Mouse (Mus musculus): Measurements from ENCODE around the gene Tmem262.

Gene Tmem262

GRCm38 (mm10) chr19:6061641-6062302, 18.1 kb upstream of the Tmem262 start:
- peak; percentile 58 for DNase-seq

DNA sequence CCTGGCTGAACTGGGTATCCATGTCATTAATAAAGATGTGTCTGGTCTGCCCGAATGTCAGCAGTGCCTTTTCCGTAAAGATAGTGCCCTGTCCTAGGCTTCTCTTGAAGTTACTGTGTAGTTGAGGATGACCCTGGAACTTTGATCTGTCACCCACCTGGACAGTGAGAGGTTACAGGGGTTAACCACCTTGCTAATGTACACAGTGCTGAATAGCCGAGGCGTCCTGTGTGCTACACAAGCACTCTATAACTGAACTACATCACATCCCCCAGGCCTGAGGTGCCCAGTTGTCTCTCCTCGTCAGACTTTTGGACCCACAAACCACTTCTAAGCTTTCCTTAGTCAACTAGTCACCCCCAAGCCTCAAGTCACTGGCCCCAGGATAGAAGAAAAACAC, 17.4 kb upstream of the Tmem262 start:
- no peak for DNase-seq

DNA sequence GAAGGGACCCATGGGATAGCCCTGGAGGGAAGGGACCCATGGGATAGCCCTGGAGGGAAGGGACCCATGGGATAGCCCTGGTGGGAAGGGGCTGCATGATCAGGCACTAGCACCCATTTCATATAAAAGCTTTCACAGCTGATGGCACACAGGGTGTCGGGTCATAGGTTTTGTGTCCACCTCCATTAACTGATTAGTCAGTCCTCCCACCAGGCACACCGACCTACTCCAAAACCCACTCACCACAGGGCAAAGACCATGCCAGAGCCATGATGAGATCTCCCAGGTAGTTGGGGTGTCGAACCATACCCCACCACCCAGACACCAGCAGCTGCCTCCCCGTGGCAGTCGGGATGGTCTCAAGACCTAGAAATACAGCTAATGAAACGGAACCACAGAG, 16.8 kb upstream of the Tmem262 start:
- no peak for DNase-seq

DNA sequence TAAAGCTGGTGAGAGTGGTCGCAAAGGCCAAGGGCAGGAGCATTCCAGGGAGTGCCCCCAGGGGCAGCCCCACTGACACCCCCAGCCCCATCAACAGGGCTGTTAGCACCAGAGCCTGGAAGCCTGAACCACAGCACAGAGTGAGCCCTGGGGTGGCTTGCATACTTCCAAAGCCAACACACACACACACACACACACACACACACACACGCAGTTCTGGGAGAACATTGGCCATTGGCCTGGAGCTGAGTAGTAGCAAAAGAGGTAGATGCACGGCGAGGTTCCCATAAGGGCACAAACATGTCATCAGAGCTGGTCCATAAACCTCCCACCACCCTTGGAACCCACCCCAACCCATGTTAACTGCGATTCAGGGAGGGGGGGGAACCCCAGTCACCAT, 13.3 kb upstream of the Tmem262 start:
- no peak for DNase-seq

- peak; percentile 87 for DNase-seq
Measured at GRCm38 (mm10) chr19:6067011-6067723, 12.7 kb upstream of the Tmem262 start.

GRCm38 (mm10) chr19:6067724-6068415, 12.0 kb upstream of the Tmem262 start, which contains the start of gene Tm7sf2:
Gene Tm7sf2 (minus strand): TSS chr19:6068373.
- peak; percentile 94 for DNase-seq

DNA sequence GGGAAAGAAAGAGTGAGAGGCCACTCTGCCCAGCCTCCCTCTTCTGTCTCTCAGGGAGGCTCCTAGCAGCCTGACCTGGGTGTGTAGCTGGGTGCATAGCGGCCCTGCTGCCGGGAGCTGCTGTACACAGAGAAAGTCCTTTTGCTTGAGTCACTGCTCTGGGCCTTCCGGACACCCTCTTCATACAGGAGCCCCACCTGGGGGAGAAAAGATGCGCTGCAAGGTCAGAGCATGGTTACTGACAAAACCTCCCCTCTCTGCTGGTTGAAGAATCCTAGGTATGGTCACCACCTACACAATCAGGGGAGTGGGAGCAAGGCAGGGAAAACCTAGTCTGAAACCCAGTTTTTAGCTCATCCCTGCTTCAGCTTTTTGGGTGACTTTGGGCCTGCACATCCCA, 10.9 kb upstream of the Tmem262 start:
- no peak for DNase-seq

DNA sequence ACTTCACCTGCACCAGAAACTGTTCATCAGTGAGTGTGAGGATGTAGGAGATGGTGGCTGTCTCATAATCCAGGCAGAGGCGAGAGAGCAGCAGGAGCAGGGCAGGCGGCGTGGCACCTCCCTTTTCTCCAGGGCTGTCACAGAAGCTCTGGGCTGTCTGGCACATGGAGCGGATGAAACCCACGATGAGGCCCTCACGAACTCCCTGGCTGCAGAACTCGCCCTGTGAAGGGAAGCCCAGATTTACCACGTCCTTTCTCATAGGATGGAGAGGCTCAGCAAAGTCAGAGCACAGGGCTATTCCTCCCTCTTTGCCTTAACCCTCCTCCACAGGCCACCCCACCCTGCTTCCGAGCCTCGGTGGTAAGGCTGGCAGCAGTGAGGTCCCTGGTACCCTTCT, 10.0 kb upstream of the Tmem262 start:
- no peak for DNase-seq

DNA sequence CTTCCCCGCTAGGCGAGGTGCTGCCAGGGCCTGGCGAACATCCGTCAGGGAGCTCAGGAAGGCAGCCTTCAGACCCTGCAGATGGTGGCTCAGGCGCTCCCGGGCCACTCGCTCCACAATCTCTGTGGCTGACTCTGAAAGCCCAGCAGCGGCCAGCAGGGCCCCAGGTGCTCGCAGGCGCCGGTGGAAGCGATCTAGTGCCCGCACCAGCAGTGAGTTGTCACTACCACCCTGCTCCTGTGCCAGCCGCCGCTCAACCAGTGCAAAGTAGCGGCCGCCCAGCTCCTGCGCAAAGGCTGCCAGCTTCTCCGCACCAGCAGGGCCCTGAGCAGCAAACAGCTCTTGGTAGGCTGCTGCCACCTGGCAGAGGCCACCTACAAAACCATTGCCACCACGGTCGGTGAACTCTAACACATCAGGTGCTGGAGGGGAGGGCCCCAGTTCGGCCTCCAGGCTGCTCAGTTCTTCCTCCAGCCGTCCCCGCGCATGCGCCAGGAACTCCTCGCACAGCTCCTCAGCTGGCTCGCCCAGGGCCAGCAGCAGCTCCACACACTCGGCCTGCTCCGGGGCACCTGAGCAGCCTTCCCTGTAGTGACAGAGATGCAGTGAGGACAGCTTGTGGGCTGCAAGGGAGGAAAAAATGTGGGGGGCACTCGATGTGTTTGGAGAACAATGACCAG, 9.1 kb upstream of the Tmem262 start:
- no peak for DNase-seq

DNA sequence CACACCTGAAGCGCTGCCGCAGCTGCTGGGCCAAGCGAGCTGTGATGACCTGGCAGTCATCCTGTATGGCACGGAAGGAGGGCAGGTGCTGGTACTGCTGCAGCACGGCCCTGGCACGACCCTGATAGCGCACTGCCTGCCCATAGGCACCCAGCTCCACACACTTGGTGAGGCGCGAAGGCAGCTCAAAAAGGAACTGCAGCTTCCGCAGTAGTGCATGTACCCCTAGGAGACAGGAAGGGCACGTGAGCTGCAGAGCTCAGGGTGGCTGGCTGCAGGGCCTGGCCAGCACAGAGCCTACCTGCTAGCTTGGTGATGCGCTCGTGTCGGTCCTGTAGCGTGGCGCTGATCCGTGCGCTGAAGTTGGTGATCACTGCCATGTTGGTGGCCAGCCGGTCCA, 8.6 kb upstream of the Tmem262 start:
- no peak for DNase-seq

DNA sequence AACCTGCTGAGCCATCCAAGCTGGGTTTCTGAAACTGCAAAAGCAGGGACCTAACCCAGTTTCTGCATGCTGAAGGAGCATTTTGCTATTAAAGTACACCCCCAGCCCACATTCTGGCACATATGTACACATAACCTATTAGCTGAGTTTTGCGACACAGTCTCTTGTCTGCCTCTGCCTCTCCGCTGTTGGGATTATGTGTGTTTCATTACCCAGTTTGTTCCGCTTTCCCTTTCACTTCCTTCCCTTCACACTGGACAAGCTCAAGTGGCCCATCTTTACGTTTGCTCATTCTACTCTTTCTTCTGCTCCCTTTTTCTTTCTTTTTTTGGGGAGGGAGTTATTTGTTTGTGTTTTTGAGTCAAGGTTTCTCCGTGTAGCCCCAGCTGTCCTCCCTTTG, 5.9 kb upstream of the Tmem262 start:
- no peak for DNase-seq

DNA sequence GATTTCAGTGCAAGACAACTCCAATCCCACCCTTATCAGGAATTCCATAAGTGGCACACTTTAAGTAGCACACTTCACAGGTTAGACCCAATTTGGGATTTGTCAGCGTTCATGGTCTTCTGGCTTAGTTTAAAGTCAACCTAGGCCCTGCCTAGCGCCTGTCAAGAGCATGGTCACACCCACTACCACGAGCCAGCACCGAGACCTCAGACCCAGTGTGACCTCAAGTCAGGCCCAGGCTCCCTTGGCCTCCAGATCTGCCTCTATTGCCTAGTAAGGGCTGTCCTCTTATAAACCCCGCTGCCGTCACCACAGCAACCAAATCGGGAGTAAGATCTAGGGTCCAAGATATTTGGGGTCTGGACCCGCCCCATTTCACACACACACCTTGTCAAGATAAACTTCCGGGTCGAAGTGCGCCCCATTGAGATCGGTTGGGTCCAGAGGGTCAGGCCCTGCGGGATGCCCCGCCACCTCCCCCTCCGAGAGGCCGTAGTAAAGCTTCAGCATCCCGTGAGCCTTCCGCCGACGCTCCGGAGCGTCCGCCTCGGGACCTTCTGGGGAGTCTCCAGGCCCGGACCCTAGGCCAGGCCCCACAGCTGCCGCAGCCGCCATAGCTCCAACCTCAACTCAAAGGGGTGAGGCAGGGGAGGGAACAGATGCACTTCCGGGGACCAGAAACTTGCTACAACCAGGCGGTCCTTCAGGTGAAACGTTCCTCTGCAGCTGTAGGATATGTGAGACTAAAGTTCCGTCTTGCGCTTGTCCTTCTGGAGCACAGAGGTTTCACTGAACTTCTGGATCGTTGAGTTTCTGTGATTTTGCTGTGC, 3.1 kb upstream of the Tmem262 start, which contains the start of gene Vps51:
Vps51 (minus strand) TSS at position 668 of the 830 bp plus-strand sequence.
- peak; percentile 94 for DNase-seq

- DNase-seq, result no peak
Measured at GRCm38 (mm10) chr19:6082156-6082555, 2.3 kb downstream of the Tmem262 start, which contains the start of gene Gm28374. Gene Gm28374 (minus strand): TSS chr19:6082256.

DNA sequence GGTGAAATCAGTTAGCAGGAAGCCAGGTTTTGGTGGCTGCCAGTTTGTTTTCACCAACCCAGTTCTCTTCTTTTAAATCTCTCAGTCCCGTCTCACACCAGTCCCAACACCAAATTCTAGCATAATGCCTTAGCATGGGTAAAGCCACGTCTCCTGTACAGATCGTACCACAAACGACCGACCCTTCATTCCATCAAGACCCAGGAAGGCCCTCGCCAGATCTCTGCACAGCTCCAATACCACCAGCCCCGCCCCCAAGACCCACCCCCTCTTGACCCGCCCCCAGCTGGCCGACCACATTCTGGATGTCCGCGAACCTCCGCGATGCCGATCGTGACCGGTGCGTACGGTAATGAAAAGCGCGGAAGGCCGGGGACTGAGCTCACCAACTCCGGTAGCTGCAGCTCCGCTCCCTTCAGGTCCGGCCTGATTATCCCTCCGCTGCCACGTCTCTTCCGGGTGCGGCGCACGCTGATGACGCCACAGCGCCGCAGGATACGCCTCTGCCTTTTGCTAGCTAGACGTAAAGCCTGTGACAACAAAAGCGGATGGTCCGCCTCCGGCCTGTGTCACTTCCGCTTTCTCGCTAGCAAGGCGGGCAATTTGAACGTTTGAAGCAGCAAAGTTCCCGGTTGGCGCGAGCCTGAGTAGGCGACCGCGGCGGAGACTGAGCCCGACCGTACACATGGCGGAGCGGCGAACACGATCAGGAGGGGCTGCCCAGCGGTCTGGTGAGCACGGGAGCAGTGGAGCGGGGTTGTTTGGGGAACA, 4.8 kb downstream of the Tmem262 start, which contains the start of the genes Zfpl1 and Cdca5:
Zfpl1 (minus strand) TSS at position 479 of the 771 bp plus-strand sequence.
Cdca5 (plus strand) TSS at position 506 of the 771 bp plus-strand sequence.
- peak; percentile 97 for DNase-seq

GRCm38 (mm10) chr19:6085417-6085879, 5.6 kb downstream of the Tmem262 start:
- peak; percentile 67 for DNase-seq

DNA sequence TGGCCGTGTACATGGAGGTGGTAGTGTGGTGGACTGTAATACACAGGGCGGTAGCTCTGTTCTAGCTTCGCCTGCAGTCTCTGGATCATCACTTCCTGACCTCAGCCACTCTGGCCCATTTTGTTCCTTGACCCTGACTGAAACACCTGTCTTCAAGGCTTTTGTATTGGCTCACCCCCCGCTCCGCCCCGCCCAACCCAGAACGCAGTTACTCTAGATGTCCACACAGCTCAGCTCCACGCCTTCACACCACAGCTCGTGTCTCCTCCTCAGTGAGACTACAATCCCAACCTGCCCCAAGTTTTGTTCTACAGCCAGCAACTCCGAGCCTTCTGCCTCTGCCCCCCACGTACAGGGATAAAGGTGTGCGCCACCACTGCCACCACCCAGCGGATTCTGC, 9.0 kb downstream of the Tmem262 start:
- no peak for DNase-seq

- no peak for DNase-seq
Measured at GRCm38 (mm10) chr19:6094119-6094518, 14.3 kb downstream of the Tmem262 start, which contains the start of gene AC131692.1. Gene AC131692.1 (plus strand): TSS chr19:6094419.

- DNase-seq, result no peak
Measured at GRCm38 (mm10) chr19:6097847-6098246, 18.0 kb downstream of the Tmem262 start.

DNA sequence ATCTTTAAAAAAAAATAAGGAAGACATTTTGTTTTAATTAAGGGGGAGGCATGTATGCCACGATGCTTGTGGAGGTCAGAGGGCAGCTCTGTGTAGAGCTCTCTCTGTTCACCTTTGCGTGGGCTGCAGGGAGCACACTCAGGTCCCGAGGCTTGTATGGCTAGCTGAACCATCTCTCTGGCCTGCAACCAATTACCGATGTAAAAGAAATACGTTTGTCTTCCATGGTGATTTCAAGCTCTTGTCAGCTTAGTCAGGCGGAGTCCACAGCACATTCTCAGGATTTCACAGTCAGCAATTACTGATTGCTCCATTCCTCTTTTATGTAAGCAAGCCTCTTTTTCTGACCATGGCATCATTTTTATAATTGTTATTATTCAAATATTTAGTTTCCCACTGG, 21.4 kb downstream of the Tmem262 start:
- no peak for DNase-seq

GRCm38 (mm10) chr19:6102169-6102853, 22.5 kb downstream of the Tmem262 start:
- no peak for DNase-seq
